ENCODE assay signal across 7 mouse cellular contexts in the genomic region with DNA sequence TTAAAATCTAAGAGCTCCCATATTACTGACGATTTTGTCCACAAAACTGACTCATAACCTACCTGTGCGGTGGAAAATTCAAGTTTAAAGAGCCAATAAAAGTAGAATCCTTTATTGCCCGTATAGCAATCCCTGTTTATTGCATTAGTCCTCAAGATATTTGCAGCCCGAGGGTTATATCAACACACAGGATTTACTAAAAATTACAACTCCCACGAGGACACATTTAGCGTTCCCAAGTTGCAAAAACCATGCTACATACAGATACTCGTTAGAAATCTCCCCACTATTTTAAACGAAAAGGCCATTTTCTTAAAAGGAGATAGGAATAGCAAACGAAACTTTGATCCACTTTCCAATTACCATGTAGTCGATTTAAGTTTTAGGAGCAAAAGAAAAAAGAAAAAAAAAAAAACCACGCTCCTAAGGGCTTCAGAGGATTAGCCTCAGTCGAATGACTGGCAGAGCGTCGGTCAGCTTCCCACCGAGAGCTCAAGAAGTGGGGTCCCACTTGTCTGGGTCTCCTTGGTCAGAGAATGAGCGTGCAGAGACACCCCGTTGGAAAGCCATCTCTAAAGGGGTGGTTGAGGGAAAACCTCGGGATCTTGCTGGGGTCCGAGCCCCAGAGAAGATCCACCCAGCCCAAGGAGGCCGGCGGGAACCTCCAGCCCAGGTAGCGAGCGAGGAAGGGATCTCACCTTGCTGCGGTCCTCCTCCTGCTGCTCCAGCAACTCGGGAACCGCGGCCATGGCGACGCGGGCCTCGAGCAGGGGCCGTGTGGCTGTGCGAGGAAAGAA. TPM values are rescaled to one million over a fixed set of nuclear protein-coding genes. Genes with fewer than 3 reads are reported as not detected.
DNase-seq lines count a peak whose midpoint lies in the region; ATAC-seq lines count a peak whose summit lies in the region.

No protein-coding gene starts in this region.

- peak overlapping the region; percentile 92 for H3K4me3 ChIP-seq in neural tube, embryonic 11.5 days (ENCODE audit: low read depth, low read length)
- peak overlapping the region; percentile 91 for H3K4me3 ChIP-seq in embryonic facial prominence, embryonic 15.5 days (replicated peaks)
- peak overlapping the region; percentile 90 for H3K4me3 ChIP-seq in limb, embryonic 12.5 days (replicated peaks)
- peak overlapping the region; percentile 96 for H3K4me3 ChIP-seq in stomach, embryonic 14.5 days (ENCODE audit: low read depth, low read length)

- no peaks in the 10 kb centered on the region for H3K27me3 ChIP-seq in neural tube, embryonic 11.5 days (ENCODE audit: control insufficient read depth, insufficient read depth, low read length)
- H3K27me3 ChIP-seq in embryonic facial prominence, embryonic 15.5 days = no peaks in the 10 kb centered on the region
- H3K27me3 ChIP-seq in limb, embryonic 12.5 days = no peaks in the 10 kb centered on the region
- H3K27me3 ChIP-seq in stomach, embryonic 14.5 days (ENCODE audit: control insufficient read depth, insufficient read depth, low read length) = no peaks in the 10 kb centered on the region

- H3K27ac ChIP-seq in neural tube, embryonic 11.5 days (ENCODE audit: low read depth, low read length) = peak overlapping the region; percentile 75
- peak overlapping the region; percentile 98 for H3K27ac ChIP-seq in embryonic facial prominence, embryonic 15.5 days (replicated peaks)
- peak overlapping the region; percentile 96 for H3K27ac ChIP-seq in limb, embryonic 12.5 days
- H3K27ac ChIP-seq in stomach, embryonic 14.5 days (ENCODE audit: low read length) = peak overlapping the region; percentile 95

- no peaks in the 10 kb centered on the region for H3K9me3 ChIP-seq in neural tube, embryonic 11.5 days (ENCODE audit: control insufficient read depth, low read length)
- H3K9me3 ChIP-seq in embryonic facial prominence, embryonic 15.5 days (replicated peaks) = no peaks in the 10 kb centered on the region
- H3K9me3 ChIP-seq in limb, embryonic 12.5 days = no peaks in the 10 kb centered on the region
- H3K9me3 ChIP-seq in stomach, embryonic 14.5 days (ENCODE audit: control insufficient read depth, low read depth, low read length) = no peaks in the 10 kb centered on the region

- under 1% methylated on average over 30 of the region's 33 CpGs for WGBS in neural tube, embryonic 11.5 days
- under 1% methylated on average over 33 of the region's 33 CpGs for WGBS in embryonic facial prominence, embryonic 15.5 days
- WGBS in limb, embryonic 12.5 days = under 1% methylated on average over 33 of the region's 33 CpGs
- under 1% methylated on average over 28 of the region's 33 CpGs for WGBS in stomach, embryonic 14.5 days

- peak overlapping the region; percentile 98 for H3K9ac ChIP-seq in neural tube, embryonic 11.5 days (ENCODE audit: low read length)
- peak overlapping the region; percentile 91 for H3K9ac ChIP-seq in embryonic facial prominence, embryonic 15.5 days
- H3K9ac ChIP-seq in limb, embryonic 12.5 days (replicated peaks) = peak overlapping the region; percentile 98
- H3K9ac ChIP-seq in stomach, embryonic 14.5 days (replicated peaks; ENCODE audit: low read depth, low read length) = peak overlapping the region; percentile 98

- H3K4me1 ChIP-seq in neural tube, embryonic 11.5 days (ENCODE audit: control insufficient read depth, insufficient read depth, low read length) = peaks cover 11% of the 10 kb centered on the region; the same call in 1 of the 2 replicates
- H3K4me1 ChIP-seq in embryonic facial prominence, embryonic 15.5 days = peaks cover 32% of the 10 kb centered on the region
- peaks cover 35% of the 10 kb centered on the region for H3K4me1 ChIP-seq in limb, embryonic 12.5 days (replicated peaks)
- H3K4me1 ChIP-seq in stomach, embryonic 14.5 days (ENCODE audit: control insufficient read depth, insufficient read depth, low read length) = peaks cover 31% of the 10 kb centered on the region

- DNase-seq in neural tube, embryonic 11.5 days (ENCODE audit: low spot score) = no peak
- no peak for DNase-seq in neural tube, embryonic 10.5 days (ENCODE audit: extremely low spot score, low spot score)
- no peak for DNase-seq in adrenal gland, postnatal 10 days
- DNase-seq in spleen, postnatal 4 days (ENCODE audit: low spot score in 2 of 2) = no peak

- no peak for ATAC-seq in neural tube, embryonic 11.5 days (ENCODE audit: insufficient read depth, low FRiP score, low TSS enrichment)
- no peak for ATAC-seq in embryonic facial prominence, embryonic 15.5 days (ENCODE audit: insufficient number of reproducible peaks, low FRiP score, low TSS enrichment, low read depth)
- peak; percentile 1; the same call in 1 of the 2 replicates for ATAC-seq in limb, embryonic 12.5 days (ENCODE audit: insufficient number of reproducible peaks, insufficient read depth, low FRiP score, low TSS enrichment, low read depth)
- no peak for ATAC-seq in stomach, embryonic 14.5 days (ENCODE audit: insufficient number of reproducible peaks, insufficient read depth, low FRiP score, low read depth)

- H3K4me2 ChIP-seq in neural tube, embryonic 11.5 days (ENCODE audit: low read depth) = peak overlapping the region; percentile 76
- peak overlapping the region; percentile 71 for H3K4me2 ChIP-seq in embryonic facial prominence, embryonic 15.5 days (replicated peaks)
- peak overlapping the region; percentile 72 for H3K4me2 ChIP-seq in limb, embryonic 12.5 days
- peak overlapping the region; percentile 68 for H3K4me2 ChIP-seq in stomach, embryonic 14.5 days (replicated peaks; ENCODE audit: low read depth, low read length)

- no peaks in the 10 kb centered on the region for H3K36me3 ChIP-seq in neural tube, embryonic 11.5 days (ENCODE audit: control insufficient read depth, insufficient read depth, low read length)
- no peaks in the 10 kb centered on the region for H3K36me3 ChIP-seq in embryonic facial prominence, embryonic 15.5 days
- peaks cover under 1% of the 10 kb centered on the region; the same call in 1 of the 2 replicates for H3K36me3 ChIP-seq in limb, embryonic 12.5 days
- H3K36me3 ChIP-seq in stomach, embryonic 14.5 days (ENCODE audit: control insufficient read depth, insufficient read depth, low read length) = 0 out of 2 replicates have a peak, but pooled peaks cover under 1% of the 10 kb centered on the region

RNA-seq across cellular contexts. Expression of gene Mgme1, which starts 0.6 kb away (rescaled TPM):
- polyA plus RNA-seq in neural tube, embryonic 11.5 days (2014; fragmentation: Nextera tagmentation; extraction: Ambion mirVana) = 16.8 and 17.0 TPM in 2 replicates
- polyA plus RNA-seq in embryonic facial prominence, embryonic 15.5 days (2015; fragmentation: Nextera tagmentation; extraction: Ambion mirVana) = 17.9 and 18.6 TPM in 2 replicates
- 20.3 and 21.7 TPM in 2 replicates for polyA plus RNA-seq in limb, embryonic 12.5 days (2016; fragmentation: Nextera tagmentation; extraction: Ambion mirVana)
- polyA plus RNA-seq in stomach, embryonic 14.5 days (2014; fragmentation: Nextera tagmentation; extraction: Ambion mirVana) = 19.6 and 20.0 TPM in 2 replicates
- total RNA-seq in adrenal gland, postnatal 10 days (2021) = 10 to 100 TPM; 14.7 to 17.7 TPM

RNA-seq across cellular contexts. Expression of gene Snx5, which starts 0.8 kb away (rescaled TPM):
- polyA plus RNA-seq in neural tube, embryonic 11.5 days (2014; fragmentation: Nextera tagmentation; extraction: Ambion mirVana) = 94.0 and 106 TPM in 2 replicates
- 104 and 110 TPM in 2 replicates for polyA plus RNA-seq in embryonic facial prominence, embryonic 15.5 days (2015; fragmentation: Nextera tagmentation; extraction: Ambion mirVana)
- 139 and 145 TPM in 2 replicates for polyA plus RNA-seq in limb, embryonic 12.5 days (2016; fragmentation: Nextera tagmentation; extraction: Ambion mirVana)
- polyA plus RNA-seq in stomach, embryonic 14.5 days (2014; fragmentation: Nextera tagmentation; extraction: Ambion mirVana) = 130 and 141 TPM in 2 replicates
- total RNA-seq in adrenal gland, postnatal 10 days (2021) = 10 to 100 TPM; 93.5 to 97.0 TPM
